Mouse (Mus musculus): ENCODE results near the gene Tfcp2l1.

Gene Tfcp2l1

GRCm38 (mm10) chr1:118658716-118659115, 31.0 kb downstream of the Tfcp2l1 start:
- no peak for DNase-seq (ENCODE audit: low read depth)

GRCm38 (mm10) chr1:118660880-118661465, 33.2 kb downstream of the Tfcp2l1 start:
- DNase-seq (ENCODE audit: low read depth), result no peak

- DNase-seq (ENCODE audit: low read depth), result no peak
Observed at GRCm38 (mm10) chr1:118663062-118663461, 35.3 kb downstream of the Tfcp2l1 start.

GRCm38 (mm10) chr1:118667536-118667935, 39.8 kb downstream of the Tfcp2l1 start:
- no peak for DNase-seq (ENCODE audit: low read depth)

GRCm38 (mm10) chr1:118672196-118672595, 44.5 kb downstream of the Tfcp2l1 start:
- no peak for DNase-seq (ENCODE audit: low read depth)

DNA sequence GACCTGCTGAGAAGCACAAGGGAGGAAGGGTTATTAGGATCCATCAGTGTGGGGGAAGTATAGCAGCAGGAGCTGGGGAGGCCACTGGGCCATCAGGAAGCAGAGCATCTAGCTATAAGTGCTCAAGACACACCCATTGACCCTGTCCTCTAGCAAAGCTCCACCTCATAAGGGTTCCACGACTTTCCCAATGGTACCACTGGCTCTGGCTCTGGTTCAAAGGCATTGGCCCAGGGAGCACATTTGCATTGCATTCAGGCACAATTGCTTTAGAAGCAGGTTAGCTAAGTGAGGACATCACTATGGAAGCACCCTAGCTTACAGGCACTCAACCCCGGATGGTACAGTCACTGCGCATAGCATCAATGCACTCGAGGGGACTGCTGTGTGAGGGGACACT, 46.4 kb downstream of the Tfcp2l1 start:
- no peak for DNase-seq (ENCODE audit: low read depth)

- no peak for DNase-seq (ENCODE audit: low read depth)
Observed at GRCm38 (mm10) chr1:118681980-118682379, 54.2 kb downstream of the Tfcp2l1 start.

GRCm38 (mm10) chr1:118683686-118684085, 55.9 kb downstream of the Tfcp2l1 start:
- no peak for DNase-seq (ENCODE audit: low read depth)

DNA sequence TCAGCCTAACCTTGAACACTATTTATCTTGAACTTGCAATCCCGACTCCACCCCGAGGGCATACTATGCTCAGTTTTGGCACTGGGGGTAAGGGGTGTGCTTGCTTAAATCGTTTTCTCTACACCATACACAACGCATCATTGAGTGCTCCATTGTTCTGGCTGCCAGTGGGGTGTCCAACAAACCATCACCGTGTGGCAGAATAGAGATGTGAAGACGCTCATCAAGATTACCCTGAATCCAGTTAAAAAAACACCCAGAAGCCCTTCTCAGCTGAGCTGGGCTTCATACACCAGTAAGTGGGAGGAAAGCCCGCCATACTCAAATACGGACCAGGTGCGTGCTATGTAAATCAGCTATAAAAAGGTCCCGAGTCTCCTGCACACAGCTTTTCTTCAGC, 60.0 kb downstream of the Tfcp2l1 start:
- DNase-seq (ENCODE audit: low read depth), result no peak

DNA sequence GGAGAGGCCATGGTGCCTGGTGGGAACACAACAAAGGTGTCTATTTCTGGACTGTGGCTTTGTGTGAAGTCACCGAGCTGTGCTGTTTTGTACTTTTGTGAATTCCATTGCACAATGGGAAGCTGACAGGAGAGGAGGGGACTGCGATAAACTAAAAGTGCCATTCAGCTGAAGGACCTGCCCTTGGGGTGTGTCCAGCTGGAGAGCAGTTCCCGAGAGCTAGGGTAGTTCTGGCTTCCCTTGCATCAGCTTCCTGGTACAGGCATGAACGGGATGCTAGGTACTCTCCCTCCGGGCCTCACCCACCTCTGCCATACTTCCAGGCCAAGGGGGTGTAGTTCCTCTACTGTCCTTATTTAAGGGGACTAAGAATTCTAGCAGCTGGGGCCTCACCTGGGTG, 62.1 kb downstream of the Tfcp2l1 start:
- no peak for DNase-seq (ENCODE audit: low read depth)

DNA sequence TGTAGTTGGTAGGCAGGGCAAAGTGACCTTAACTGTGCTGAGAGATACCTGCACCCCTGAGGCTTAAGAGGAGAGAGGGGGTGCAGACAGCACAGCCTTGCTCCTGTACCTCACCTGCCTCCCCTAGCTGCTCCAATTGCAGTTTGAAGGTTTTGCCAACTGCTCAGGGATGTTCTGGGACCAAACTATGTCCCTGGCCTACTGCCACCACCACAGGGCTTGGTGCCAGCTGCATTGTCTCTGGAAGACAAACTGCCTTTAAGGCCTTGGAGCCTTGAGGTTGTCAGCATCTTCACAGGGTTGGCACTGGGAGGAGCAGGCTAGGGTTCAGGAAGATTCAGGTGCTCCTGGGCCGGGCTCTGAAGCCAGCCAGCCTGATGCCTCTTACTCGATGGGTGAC, 66.7 kb downstream of the Tfcp2l1 start:
- no peak for DNase-seq (ENCODE audit: low read depth)

- DNase-seq (ENCODE audit: low read depth), result no peak
Observed at GRCm38 (mm10) chr1:118697906-118698305, 70.2 kb downstream of the Tfcp2l1 start.

DNA sequence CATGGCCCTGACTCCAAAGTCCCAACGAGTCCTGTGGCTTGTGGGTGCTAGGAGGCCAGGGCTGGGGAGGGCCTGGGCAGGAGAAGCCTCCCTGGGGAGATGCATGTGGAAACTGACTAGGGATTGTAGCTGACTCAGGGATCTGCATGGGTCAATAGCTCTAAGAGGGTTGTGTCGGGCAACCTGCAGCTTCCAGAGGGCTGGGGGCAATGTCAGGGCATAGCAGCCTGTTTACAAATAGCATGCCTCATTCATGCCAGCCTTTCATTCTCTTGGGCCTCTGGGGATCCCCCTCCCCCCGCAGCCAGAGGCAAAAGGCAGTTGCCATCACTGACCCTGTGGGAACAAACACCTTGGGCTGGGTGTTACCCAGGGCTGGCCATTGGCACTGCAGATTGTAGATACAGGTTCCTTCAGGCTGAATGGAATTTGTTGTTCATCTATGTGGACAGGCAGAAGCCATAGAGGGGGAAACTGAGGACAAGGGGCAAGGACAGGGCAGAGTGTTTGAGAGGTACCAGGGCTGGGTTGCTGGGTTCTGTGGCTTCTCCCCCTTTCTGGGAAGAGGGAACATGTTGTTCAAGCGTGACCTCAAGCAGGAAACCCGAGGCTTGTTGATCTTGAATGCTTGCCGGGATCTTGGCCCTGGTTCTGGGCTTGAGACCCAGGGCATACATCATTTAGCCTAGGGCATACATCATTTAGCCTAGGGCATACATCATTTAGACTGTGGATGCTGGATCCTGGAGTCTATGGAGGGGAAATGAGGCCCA, 71.6 kb downstream of the Tfcp2l1 start:
- no peak for DNase-seq (ENCODE audit: low read depth)

DNA sequence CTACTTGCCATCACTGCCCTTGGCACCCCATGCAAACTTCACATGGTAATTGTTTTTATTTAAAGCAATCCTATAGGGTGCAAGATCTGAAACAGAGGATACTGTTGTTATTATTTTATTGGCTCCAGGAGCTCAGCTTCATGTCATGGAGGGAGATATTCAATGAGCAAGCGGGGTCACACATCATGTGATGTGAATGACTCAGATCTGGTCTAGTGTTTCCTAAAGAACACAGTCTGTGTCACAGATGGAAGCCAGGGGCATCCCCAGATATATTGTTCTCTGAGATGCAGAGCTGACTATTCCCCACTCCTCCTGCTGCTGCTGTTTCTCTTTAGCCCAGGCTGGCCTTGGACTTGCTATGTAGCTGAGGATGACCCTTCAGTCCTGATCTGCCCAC, 72.2 kb downstream of the Tfcp2l1 start:
- no peak for DNase-seq (ENCODE audit: low read depth)

DNA sequence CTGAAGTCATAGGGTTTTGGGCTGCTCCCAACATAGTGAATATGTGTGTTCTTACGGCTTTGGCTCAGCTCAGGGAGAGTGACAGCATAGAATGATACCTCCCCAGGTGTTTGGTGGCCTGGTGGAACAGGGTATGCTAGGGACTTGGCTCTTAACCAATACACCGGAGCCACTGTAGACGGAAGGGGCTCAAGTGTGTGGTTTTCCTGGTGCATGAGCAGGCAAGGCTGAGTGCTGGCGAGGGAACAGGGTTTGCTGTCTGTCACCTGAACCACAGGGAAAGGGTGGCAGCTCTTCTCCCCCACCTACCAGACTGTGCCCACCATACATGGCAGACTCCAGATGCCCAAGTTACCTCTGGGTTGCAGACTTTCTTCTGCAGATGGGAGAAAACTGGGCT, 83.9 kb downstream of the Tfcp2l1 start:
- DNase-seq (ENCODE audit: low read depth), result no peak

DNA sequence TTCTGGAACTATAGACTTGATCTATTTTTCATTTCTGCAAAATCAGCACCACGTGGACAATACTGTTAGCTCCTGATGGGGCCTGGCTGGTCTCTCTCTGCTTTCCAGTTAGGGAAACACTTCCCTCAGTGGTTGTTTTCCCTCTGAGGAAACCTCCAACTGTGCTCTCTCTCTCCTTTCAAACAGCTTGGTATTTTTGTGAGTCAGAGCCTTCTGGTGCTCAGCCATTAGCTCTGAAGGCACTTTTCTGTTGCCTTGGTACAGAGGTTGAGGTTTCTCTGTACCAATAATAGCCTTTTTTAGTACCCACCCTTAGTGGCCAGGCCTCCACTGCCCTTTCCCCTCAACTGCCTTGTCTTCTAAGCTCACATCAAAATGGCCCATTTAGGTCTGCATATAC, 88.5 kb downstream of the Tfcp2l1 start:
- DNase-seq (ENCODE audit: low read depth), result no peak

GRCm38 (mm10) chr1:118718055-118718454, 90.3 kb downstream of the Tfcp2l1 start:
- DNase-seq (ENCODE audit: low read depth), result no peak

DNA sequence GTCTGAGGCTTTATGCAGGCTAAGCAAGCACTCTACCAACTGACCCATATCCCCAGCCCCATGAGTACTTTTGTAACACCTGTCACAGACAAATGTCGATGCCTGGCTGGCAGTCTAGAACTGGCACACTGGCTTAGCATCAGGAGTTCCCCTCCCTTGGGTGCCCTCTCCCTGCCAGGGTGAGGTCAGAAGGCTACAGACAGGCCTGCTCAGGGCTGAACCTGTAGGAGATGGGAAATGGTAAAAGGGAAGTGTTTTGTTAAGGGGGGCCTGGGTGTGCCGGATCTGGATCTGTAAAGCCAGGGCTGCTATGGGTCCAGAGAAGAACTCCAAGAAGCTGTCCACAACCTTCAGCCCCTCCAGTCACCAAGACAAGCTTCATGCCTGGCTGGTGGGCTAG, 92.0 kb downstream of the Tfcp2l1 start:
- no peak for DNase-seq (ENCODE audit: low read depth)

GRCm38 (mm10) chr1:118720474-118721095, 92.8 kb downstream of the Tfcp2l1 start:
- no peak for DNase-seq (ENCODE audit: low read depth)

GRCm38 (mm10) chr1:118727075-118727474, 99.3 kb downstream of the Tfcp2l1 start:
- DNase-seq (ENCODE audit: low read depth), result no peak

DNA sequence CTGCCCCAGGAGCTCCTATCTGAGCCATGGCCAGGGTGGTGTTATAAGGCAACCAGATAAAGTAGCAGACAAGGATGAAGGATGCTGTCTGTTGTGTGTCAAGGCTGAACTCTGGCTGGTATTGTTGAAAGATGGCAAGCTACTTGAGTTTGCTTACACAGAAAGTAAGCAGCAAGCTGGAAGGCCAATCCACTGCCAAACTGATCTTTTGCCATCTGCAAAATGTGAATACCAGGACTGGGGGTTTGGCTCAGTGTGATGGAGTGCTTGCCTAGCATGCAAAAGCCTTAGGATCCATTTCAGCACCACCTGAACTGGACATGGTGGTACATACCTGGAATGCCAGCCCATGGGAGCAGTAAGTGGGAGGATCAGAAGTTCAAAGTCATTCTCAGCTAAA, 101.1 kb downstream of the Tfcp2l1 start:
- DNase-seq (ENCODE audit: low read depth), result no peak

Data from c-Kit-positive CD71-positive TER-119-negative erythroid progenitor cells, embryonic 14.5 days (primary cell).